Mouse (Mus musculus): ENCODE measurements around the gene Slc5a5. TPM values are rescaled to one million over a fixed set of nuclear protein-coding genes. Genes with fewer than 3 reads are reported as not detected.
A peak's percentile ranks its signal among the peaks of the same experiment; 100 is the strongest.

Gene Slc5a5
- total RNA-seq, 2 experiments from 2014 or later, result not detected

DNA sequence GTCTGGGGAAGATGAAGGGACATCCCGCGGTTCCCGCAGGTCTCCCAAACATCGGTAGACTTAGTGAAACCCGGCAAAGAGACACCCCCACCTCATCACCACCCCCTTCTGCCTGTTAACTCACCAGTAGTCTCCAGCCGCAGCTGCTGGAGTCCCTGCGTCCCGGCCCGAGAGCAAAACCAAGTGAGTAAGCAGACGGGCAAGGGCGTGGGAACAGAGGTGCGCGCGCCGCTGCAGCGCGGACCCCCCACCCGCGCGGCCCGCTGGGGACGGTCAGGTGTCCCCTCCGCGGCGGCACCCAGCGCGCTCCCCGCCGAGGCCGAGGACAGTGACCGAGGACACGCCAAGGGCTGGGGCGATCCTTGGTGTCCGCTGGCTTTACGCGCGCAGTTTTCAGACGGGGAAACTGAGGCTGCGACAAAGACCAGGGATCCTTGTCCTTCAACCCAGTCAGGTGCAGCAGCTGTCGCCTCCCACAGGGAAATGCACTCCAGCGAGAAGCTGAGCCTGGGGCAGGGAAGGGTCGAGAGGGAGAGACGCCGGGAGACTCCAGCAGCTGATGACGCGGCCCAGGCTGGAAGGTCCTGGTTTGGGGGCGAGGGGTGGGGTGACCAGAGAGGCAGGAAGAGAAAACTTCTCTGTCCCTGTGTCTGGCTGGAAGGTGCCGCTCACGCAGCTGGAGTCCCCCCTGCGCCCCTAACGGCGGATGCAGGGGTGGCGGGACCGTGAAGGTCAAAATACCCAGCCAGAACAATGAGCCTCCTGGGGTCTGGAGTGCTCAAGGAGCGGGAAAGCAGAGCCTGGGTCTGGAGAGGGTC is 29.5 kb downstream of the Slc5a5 start, which contains the start of gene Kcnn1:
Gene Kcnn1, minus strand, starts transcription at position 435 of the 818 bp plus-strand sequence.
- no peak for ATAC-seq (ENCODE audit: poor library complexity, severe bottlenecking)

DNA sequence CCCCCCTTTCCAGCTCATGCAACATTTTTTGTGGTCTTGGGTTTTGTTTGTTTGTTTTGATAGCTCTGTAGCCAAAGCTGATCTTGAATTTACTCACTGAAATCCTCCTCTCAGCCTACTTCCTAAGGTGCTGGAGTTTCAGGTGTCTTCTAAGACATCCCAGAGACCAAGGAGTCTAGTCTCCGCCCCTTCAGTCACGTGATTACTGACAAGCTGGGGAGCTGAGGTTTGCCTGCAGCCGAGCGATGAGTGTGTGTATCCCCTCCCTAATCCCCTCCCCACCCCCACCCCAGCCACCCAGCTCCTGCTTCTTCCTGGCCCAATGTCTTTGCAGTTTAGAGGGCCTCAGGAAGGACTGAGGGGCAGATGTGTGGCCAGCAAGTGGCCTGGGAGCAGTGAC is 35.0 kb downstream of the Slc5a5 start:
- ATAC-seq (ENCODE audit: poor library complexity, severe bottlenecking), result no peak

DNA sequence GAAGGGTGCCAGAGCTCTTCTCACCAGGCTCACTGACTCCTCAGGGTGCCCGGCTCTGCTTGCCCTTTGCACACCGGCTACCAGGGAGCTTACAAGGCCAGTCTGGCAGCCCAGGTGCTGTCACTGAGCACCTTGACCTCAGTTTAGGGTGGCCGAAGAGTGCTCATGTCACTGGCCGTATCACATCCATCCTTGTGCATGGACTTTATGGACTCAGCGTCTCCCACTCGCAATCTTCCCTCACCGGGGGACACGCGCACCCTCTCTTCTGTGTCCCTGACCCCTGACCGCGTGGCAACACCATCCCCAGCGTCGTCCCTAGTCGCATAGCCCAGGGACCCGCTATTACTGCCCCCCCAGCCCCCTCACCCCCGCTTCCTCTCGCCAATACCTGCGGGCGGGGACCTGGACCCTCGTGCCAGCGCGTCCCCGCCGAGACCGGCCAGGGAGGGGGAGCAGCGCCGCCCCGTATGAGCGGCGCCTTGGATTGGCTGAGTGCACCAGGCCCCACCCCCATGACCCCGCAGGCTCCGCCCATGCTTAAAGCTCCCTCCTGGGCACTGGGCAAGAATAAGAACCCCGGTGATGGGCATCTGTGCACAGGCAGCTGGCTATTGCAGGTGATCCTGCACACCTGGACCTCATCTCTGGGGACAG is 35.9 kb downstream of the Slc5a5 start:
- ATAC-seq (ENCODE audit: poor library complexity, severe bottlenecking), result peak; percentile 60

DNA sequence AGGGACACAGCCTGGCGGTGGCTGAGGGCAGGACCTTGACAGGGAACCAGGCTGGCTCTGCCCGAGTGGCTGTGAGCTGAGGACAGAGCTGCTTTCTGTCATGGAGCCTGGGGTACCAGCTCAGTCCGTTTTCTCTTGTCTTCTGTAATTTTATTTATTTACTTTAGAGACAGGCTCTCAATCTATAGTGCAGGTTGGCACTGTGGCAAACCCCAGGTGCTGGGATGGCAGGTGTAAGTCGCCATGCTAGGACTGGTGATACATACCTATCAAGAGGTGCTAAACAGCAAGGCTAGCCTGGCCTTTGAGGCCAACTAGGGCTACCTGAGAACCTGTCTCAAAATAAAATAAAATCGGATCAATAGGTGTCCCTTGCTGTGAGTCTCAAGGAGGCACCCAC is 36.5 kb downstream of the Slc5a5 start:
- no peak for ATAC-seq (ENCODE audit: poor library complexity, severe bottlenecking)

DNA sequence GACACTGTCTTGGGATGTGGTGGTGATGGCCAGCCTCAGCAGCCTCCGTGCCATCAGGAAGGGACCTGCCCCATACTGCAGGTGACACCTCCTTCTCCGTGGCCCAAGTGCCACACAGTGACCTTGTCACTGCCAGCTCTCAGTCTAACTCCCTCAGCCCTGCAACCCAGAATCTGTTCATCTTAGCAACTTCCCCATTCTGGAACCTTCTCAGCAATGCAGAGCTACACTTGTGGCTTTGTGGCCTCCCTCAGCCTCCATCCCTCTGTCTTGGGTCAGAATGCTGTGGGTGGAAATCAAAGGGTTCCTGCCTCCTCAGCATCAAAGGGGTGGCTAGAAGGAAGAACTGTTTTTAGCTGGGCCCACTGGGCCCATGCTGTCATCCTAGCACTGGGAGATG is 38.7 kb downstream of the Slc5a5 start:
- peak; percentile 94 for ATAC-seq (ENCODE audit: poor library complexity, severe bottlenecking)

DNA sequence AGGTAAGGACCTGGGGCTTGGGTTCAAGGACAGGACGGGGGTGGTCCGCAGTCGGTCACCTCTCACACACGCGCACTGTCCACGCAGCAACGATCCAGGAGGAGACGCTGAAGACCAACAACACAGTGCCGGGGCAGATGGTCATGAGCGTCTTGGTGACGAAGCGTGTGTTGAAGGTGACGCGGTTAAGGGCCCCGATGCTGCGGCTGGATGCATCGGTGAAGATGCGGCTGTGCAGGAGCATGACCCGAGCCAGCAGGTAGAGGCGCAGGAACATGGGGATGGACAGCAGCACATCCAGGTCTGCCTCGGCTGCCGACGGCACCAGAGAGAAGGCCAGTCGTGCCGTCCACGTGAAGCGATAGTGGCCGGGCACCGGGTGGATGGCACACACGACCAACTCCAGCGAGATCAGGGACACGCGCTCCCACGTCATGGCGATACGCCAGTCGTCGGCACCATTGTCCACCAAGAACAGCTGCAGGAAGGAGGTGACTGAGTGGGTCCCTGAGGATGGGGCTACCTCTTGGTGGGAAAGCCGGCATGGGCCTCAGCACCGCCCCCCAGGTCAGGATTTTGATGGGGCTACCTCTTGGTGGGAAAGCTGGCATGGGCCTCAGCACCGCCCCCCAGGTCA is 39.8 kb downstream of the Slc5a5 start:
- no peak for ATAC-seq (ENCODE audit: poor library complexity, severe bottlenecking)

DNA sequence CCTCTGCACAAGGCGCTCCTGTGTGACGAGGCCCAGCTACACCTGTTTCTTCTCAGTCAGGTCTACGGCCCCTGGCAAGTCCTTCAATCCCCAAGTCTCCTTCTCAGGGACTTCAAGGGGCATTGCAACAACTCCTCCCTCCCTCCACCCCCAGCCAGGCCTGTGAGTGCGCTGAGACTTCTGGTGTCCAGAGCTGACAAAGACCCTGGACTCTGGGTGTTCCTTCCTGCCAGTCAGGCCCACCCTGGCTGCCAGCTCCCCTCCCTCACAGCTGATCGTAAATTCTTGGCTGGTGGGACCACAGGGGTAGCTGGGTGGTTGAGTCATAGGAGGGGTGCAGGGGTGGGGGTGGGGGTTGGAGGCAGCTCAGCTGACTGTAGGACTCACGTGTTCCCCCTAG is 40.7 kb downstream of the Slc5a5 start:
- no peak for ATAC-seq (ENCODE audit: poor library complexity, severe bottlenecking)

DNA sequence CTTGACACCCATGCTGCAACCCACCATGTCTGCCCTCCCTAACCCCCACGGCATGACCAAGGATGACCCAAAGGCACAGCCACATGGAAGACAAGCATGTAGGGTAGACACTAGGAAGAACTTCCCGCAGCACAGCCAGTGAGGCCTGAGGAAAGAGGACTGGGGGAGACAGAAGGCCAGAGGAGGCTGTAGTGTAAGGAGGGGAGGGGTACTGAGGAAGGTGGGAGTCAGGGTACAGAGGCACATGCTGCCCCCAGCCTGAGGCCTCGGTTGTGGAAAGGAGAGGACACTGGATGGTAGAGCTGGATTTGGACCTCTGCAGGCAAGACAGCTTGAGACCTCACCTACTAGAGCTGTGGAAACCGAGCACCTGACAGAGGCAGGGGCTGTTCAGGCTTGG is 41.6 kb downstream of the Slc5a5 start:
- no peak for ATAC-seq (ENCODE audit: poor library complexity, severe bottlenecking)

DNA sequence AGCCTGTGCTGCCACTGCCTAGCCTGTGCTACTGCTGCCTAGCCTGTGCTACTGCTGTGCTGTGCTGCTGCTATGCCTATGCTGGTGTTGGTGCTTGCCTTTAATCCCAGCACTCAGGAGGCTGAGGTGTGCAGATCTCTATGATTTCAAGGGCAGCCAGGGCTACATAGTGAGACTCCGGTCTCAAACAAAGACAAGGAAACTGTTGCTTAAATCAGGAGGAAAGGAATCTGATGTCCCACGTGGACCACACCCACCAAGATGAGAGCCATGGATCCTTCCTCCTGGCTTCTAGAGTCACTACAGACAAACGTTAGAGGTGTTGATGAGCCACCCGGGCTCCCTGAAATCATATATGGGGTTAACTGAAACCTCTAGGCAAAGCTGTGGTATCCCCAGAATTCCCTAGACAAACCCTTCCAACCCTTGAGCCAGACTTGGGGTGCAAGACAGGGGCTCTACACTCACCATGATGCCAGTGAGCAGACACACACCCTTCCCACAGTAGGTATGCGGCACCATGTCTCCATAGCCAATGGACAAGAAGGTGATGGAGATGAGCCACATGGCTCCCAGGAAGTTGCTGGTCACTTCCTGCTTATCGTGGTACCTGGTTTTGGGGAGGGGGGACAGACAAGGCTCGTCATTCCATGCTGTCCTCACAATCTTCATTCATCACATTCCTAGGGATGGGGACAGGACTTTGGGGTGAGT is 42.3 kb downstream of the Slc5a5 start:
- no peak for ATAC-seq (ENCODE audit: poor library complexity, severe bottlenecking)

DNA sequence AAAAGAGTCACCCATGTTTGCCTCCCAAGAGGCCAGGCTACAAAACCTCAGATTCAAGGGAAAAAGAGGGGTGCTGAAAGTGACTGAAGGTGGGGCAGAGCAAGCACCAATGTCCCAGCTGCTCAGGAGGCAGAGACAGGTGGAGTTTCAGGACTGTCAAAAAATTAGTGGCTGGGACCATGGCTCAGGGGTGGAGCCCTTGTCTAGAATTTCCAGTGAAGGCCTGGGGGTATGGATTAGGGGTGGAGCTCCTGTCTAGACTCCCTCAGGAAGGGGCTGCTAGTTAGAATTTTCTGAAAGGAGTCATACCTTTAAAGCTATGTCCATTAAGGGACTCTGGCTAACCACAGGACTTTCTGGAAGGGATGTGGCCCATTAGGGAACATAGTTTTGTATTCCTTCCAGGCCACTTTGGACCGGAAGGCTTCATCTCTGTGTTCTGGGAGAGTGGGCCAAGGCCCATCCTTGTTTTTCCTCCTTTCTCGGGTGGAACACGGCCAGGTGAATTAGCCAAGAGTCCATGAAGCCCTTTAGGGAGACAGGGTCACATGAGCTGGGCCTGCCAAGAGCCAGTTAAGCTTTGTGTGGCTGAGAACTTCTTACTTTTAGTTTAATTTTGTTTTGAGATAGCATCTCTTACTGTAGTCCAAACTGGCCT is 43.1 kb downstream of the Slc5a5 start:
- ATAC-seq (ENCODE audit: poor library complexity, severe bottlenecking), result no peak

DNA sequence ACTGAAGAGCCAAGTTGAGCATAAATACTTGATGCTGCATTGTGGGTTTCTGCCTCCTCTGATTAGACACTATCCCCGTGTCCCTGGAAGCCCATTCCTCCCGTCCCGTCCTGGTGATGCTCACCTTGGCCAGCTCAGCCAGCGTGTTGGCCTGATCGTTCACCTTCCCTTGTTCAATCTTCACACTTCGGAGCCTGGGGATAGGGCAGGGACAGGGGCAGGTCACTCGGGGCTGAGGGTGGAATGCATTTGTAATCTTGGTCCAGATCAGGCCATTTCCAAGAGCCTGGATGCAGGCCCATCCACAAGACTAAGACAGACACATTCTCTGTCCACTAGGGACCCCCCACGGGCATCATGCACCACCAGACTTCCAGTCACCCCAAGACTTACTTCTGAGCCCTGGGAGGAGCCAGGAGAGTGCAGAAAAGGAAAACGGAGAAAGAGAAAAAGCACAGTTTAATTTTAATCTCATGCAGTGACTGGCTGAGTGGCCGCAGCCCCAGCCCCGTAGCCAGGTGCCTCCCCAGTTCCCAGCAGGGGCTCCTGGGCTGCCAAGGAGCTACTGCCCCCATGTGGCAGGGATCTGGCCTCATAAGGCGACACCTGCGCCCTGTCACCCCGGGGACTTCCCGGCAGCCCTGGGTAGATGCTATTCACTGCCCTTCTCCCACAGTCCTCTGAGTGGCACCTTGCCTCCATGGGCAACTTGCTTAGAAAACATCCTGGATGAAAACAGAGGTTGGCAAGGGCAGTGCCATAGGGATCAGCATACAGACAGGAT is 46.0 kb downstream of the Slc5a5 start:
- no peak for ATAC-seq (ENCODE audit: poor library complexity, severe bottlenecking)

DNA sequence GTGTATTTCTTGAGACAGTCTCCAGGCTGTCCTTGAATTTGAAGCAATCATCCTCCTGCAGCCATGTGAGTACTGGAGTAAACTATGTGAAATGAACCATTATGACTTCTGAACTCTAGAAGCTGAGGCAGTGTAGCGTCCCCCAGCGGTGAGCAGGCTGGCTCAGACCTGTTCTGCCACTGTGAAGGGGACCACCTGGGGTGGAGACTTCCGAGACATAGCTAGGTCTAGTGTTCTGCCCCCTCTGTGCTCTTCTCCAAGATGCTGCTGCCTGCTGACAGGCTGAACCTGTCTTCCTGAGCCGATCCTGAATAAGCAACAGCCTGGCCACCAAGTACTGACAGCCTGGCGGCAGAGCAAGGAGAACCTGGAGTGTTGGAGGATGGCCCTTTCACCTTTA is 47.4 kb downstream of the Slc5a5 start:
- ATAC-seq (ENCODE audit: poor library complexity, severe bottlenecking), result no peak

DNA sequence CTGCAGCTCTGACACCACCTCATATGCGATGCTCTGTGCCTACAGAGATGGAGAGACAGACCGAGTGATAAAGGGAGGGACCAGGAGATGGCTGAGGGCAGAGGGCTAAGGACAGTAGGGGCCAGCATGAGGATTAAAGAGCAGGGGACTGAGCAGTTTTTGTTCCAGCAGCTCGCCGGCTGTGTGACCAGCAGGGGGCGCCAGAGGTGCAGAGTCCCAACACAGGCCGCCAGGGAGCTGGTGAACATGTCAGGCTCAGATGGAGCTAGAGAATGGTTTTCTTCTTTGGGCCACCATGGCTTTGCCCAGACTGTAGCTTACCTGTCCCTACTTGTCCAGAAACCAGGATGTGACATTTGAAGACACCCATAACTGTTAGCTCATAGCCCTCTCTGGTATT is 48.0 kb downstream of the Slc5a5 start:
- ATAC-seq (ENCODE audit: poor library complexity, severe bottlenecking), result peak; percentile 49

DNA sequence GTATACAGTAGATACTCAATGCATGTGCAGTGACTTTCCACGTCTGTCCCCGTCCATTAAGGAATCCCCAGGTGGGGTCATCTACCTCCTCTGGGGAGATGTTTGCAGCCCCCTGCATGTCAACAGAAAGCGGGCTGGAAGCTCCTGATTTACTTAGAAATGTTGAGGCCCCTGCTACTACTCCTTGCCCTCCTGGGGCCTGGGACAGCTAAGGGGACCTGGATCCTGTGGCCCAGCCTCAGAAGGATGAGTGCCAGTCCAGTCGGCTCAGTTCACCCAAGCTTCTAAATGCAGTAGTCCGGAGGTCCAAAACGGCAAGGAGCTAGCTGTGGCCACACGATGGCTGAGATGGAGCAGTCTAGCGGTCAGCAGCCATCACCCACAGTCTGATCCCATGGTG is 48.6 kb downstream of the Slc5a5 start:
- ATAC-seq (ENCODE audit: poor library complexity, severe bottlenecking), result no peak

DNA sequence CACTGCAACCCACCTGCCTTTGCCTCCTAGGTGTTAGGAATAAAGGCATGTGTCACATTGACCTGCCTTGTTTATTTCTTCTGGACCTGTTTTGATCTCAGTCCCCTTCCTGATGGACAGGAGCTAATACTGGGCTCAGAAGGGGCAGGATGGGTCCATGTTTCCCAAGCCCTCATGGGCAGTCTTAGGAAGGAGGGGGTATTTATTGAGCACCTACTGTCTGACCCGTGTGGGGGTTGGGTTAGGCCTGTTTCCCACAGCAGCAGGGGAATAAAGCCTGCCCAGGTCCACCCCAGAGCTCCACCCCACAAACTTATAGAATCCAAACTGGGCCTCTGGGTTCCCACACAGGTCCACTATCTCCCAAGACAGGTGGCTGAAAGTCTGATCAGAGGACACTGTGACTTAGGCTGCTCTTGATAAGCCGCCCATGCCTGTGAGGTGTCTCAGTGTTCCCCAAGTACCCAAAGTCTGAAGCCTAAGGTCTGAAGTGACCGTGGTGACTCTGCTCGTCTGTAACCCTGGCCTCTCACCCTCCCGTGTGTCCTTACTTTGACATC is 49.3 kb downstream of the Slc5a5 start:
- no peak for ATAC-seq (ENCODE audit: poor library complexity, severe bottlenecking)

DNA sequence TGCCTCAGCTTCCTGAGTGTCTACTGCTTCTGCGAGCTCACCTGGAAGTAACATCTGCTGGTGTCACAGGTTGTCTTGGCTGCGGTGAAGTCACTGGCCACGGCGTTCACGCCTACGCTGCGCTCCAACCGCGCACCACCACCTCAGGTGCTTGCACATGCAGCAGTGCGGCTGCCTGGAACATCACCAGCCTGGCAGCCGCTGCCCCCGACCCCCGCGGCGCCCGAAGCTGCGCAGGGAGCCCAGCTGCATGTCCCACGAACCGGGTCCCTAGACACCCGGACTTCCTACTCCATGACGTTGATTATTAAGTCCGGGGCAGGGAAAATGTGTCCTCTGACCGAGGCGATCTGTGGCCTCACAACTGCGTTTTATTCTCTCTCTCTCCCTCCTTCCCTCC is 50.1 kb downstream of the Slc5a5 start:
- ATAC-seq (ENCODE audit: poor library complexity, severe bottlenecking), result no peak

DNA sequence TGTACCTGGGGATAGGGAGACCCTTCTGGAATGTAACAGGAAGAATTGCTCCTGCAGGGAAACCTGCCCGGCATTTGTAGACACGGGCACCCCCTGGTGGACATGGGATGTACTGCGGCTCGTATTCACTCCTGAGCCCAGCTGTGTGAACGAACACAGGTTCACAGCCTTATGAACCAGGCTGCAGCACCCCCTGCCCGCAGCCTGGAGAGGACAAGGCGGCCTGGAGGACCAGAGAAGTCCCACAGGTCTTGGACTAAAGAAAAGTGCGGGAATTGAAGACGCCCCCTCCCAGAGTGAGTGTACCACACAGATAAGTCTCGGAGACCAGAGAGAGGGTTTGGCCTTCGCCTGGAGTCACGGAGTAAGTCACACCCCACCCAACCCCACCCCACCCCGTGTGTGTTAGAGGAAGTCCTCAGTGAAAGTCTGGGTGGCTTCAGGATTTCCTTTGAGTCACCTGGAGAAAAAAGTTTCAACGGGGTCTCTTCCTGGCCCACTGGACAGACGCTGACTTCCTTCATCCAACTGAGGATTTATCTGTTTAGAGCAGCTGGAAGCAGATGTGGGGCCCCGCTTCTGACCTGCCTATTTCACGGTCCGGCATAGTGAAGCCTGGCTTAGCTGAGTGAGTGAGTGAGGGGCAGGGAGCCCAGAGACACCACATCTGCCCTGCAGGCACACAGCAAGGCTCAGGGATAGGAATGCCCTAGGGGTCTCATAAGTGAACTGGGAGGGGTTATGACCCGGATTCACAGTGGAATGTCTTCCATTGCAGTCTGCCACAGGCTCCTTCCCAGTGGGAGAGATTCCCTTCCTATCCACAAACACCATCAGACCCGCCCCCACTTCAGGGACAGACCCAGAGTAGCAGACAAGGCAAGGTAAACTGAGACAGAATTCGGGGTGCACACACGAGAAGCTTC is 51.1 kb downstream of the Slc5a5 start:
- ATAC-seq (ENCODE audit: poor library complexity, severe bottlenecking), result peak; percentile 37

DNA sequence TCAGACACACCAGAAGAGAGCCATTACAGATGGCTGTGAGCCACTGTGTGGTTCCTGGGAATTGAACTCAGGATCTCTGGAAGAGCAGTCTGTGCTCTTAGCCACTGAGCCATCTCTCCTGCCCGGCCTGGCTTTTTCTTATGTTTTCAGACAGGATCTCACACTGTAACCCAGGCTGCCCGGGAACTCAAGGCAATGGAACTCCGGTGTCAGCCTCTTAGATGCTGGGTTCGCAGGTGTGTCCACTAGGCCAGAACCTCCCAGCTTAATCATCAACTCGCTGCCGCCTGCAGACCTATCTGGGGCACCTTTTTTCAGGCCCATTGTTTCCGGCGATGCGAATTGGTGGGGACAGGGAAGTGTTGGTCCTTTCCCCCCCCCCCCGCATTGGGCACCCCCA is 52.0 kb downstream of the Slc5a5 start:
- no peak for ATAC-seq (ENCODE audit: poor library complexity, severe bottlenecking)

All from megakaryocyte, adult 5-6 weeks (primary cell).